Mouse (Mus musculus) hindbrain, embryonic 11.5 days (tissue): ENCODE measurements around the gene Akain1. TPM values are rescaled to one million over a fixed set of nuclear protein-coding genes. Genes with fewer than 3 reads are reported as not detected.

Experiments
- polyA plus RNA-seq: library from polyadenylated mRNA; unstranded; fragments of >200 nt; fragmentation: Nextera tagmentation; extraction: Ambion mirVana; gene quantifications from 2 replicates; pipeline ENCODE4 v1.2.1, GENCODE M21; 2014

Gene Akain1
- polyA plus RNA-seq, 1 experiment from 2014 or later, result not detected

Other genes starting within 250 kb of the Akain1 start
- 26.0 and 33.5 TPM in 2 replicates for gene Zbtb14, start 56.3 kb upstream of the Akain1 start, polyA plus RNA-seq